Mouse (Mus musculus): ENCODE measurements around the gene Srp72.

The Srp72 gene

GRCm38 (mm10) chr5:77044362-77044761 is 69.9 kb downstream of the Srp72 start:
- DNase-seq (ENCODE audit: low read depth, low spot score), result no peak

All from 3T3-L1 (cell line).